Mouse (Mus musculus): Measurements from ENCODE around the gene Rpl10a.
"Not testable (repeated sequence)": the region's sequence is repeated elsewhere in the genome, so short reads cannot be mapped to it uniquely, and the experiment has no call there.

Rpl10a gene

DNA sequence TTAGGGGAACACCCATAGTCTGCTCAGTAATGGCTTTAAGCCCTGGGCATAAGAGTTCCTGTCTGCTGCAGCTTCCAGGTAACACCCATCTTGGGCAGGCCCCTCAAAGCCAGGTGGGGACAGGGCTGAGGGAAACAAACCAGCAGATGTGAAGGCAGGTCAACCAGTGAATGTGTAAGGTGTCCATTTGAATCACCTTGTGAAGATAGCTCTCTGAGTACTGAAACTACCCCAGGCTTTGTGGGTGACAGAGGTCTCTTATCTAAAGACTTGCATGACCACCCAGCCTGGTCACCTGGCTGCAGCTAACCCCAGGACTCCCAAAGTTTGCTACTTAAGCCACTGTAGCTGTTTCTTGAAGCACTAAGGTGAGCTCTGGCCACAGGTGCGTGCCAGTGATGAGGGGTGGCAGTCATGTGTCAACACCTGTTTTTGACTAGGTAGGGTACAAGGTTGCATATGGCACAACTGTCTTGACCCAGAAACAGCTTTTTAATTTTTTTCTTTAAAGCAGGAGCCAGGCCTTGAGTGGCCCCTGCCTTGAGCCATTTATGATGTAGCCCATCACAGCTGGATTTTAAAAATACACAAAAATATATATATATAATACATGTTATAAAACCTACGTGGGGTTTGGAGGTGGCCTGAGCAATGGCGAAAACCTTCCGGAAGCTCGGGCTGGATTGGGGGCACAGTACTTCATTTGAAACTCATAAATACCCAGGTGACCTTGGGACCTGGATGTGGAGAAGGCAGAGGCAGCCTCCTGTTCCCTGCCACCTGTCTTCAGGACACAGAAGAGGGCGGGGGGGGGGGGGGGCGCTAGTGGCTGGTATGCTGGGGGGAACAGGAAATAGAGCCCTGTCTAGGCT, 3.2 kb downstream of the Rpl10a start:
- DNase-seq = peak in 1 of 2 experiments; percentile 35

DNA sequence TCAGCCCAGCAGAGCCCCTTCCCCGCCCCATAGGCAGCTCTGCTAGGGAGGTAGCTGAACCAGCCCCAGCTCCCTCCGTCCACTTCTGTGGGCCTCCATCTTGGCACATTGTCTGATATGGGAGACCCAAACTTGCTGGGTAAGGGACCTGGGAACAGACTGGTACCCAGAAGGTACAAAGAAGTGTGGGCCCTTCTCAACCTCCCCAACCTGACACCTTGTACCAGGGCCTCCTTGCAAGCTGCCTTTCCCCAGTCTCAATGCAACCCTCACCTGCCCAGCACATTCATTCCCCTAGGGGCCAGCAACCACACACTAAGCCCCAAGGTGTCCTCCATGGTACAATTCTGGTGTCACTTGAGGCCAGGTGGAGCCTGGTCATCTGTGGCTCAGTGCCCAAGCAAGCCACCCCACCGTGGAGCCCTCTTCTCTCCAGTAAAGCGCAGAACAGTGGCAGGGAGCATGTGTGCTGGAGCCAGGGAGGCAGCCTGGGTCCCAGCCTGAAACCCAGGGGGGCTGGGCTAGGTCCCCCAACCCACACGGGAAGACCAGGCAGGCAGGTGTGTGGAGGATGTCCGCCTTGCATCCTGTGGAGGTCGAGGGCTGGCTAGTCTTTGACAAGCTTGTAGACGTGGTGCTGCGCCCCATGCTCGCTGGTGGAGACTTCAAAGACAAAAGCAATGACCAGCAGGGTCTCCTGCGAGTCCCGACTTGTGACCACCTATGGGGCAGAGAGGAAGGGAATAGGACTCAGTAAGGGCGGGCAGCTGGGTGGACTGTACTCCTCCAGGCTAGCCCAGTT, 4.0 kb downstream of the Rpl10a start:
- DNase-seq = peak in 1 of 2 experiments; percentile 58

DNA sequence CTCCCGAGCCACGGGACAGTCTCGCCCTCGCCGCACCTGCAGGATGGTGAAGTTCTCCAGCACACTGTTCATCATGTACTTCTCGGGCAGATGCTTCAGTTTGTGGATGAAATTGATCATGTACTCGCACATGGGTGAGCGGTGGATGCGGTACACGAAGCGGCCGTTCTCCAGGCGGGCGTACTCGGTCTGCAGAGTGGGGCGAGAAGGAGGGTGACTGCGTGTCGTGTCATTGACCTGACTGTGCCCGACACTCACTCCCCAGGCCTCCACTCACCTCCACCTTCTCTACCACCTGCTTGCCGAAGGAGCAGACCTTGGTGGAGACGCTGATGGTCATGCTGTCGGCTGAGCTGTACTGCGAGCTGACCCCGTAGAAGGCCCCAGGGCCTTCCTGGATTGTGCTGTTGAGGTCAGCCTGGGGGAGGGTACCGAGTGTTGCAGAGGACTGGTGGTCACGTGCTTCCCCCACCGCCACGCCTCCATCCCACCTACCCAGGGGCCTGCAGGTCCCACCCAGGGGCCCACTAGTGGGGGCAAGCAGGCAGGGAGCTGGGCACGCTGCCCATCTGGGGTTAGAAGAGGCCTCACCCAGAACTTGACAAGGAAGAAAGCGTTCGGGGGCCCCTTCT, 4.8 kb downstream of the Rpl10a start:
- DNase-seq = peak in 1 of 2 experiments; percentile 51

DNA sequence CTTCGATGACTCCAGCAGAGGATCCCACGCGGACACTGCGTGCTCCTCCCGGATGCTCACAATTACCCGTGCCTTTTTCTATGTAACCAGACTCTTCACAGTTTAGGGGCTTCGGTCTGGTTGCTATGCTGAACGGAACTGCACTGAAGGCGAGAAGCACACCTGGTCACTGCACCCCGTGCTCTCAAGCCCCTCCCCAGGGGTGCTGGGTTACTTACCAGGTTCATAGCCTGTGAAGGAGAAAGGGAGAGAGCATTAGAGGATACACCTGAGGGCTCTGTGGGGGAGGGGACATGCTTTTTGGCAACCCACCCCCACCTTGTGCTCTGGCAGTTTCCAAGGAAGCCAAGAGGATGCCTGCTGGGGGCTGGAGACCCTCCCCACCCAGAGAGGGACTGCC, 7.0 kb downstream of the Rpl10a start:
- no peak for DNase-seq

DNA sequence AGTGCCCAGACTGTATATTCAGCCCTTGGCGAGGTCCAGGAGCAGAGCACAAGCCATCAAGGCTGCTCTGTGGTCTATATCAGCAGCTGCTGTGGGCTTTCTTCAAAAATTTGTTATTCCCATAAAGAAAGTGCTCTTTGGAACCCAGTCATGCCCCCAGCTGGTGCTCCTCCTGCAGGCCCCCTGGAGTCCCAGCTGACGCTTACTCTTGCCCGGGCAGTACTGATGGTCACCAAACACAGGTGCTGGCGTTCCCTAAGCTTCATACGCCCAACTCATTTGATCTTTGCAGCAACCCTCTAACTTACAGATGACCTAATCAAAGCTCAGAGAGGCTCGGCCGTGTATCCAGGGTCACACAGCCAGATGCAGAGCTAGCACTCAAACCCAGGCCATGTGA, 9.3 kb downstream of the Rpl10a start:
- DNase-seq = no peak

DNA sequence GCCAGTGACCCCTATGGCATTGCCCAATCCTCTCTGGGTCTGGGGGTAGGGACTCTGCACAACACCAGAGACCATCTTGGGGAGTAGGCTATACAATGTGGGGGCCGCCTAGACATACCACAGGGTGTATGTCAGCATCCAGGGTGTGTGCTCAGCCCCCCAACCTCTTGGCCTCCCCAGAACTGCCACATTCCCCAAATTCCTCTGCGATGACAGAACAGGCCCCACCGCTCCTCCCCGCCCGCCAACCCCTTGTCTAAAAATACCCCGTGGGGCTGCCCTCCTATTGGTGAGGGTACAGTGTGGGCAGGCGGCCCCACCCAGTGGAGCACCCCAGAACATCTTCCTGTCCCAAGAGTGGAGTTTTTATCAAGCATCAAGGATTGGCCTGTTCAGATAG, 12.3 kb downstream of the Rpl10a start:
- DNase-seq = peak in 1 of 2 experiments; percentile 46

DNA sequence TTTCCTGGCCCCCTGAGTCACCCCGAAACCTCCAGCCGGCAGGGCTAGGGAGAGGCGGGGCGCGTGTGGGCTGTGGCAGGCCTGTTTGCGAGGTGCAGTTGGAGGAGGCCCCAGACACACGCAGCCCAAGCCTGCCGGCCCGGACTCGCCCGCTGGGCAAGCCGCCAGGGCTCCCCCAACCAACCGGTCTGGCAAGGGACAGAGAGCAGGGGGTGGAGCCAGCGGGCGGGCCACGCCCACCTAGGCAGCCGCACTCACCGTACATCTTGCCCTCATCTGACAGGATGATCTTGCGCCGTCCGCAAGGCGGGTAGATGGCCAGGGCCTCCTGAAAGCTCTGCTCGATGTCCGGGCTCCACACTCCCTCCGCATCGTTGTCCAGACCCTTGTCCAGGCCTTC, 12.8 kb downstream of the Rpl10a start:
- DNase-seq = peak; percentile 96 to 97

DNA sequence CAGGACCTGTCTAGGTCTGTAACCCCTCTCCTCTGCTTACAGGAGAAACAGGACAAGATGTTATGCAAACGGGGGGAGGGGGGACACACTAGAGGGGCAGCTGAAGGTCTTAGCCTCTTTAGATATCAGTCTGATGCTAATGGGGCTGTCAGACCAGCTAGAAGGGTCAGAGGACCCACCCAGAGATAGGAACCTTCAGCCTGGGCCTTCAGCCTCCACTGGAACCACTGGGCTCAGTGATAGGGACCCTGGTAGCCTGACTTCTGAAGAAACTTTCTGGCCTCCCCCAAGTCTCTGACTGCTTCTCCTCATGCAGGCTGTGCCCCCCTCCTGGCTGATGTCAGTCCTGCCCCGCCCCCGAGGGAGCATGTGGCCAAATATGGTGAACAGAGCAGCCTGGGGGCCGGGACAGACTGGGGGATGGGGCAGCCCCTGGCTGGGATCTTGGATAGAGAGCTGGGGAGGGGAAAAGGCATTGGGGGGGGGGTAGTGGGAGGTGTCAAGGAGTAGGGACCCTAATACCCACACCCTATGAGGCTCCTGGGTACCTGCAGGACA, 15.9 kb downstream of the Rpl10a start:
- DNase-seq = peak; percentile 45 to 55

DNA sequence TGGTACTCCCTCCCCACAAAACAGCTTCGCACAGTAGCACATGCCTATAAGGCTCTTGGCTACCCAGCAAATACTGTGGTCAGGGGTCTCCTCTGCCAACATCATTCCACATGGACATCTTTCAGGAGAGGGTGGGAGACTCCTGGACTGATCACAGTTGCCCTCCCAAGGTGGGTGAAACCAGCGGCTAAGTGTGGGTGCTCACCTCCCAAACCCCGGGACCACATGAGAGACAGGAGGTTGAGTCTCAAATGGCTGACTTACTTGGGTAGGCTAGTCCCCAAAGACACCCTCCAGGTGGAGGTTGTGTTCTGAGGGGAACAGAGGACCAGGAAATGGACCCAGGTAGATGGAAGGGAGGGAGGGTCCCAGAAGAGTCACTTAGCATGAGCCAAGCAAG, 16.4 kb downstream of the Rpl10a start:
- no peak for DNase-seq

DNA sequence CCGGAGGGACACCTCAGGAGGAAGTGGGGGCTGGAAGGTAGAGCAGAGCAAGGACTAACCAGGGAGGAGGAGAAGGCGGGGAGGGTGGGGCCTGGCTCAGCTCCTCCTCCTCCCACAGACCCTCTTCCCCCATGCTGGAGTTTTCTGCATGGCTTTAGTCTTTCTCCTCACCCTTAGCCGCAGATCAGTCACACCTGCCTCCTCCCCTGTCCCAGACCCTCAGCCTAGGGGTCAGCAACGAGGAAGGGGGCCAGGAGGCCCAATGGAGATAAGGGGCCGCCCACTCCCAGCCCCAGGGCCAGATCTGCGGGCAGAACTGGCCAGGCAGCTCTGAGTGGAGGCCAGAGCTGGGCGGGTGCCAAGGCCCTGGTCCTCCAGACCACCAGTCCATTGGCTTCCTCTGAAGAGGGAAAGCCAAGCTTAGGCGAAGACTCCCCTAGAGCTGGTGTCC, 17.0 kb downstream of the Rpl10a start:
- peak in 1 of 2 experiments; percentile 43 for DNase-seq

DNA sequence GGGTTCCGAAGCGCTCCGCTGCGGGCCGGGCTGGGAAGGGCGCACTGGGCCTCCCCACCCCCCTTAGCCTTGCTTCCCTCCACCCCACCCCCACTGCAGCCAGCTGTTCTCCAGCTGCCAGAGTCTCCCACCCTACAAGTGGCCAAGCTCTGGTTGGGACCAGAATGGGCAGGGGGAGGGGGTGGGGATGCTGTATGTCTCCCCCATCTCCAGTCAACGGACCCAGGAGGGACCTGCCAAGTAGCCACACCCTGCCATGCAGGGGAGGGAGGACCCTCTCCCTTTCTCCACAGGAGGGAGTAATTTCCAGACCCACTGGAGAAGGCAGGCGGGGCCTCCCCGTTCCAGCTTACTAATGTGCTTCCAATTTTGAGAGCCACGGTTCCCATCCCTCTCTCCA, 17.6 kb downstream of the Rpl10a start:
- DNase-seq = peak in 1 of 2 experiments; percentile 47

DNA sequence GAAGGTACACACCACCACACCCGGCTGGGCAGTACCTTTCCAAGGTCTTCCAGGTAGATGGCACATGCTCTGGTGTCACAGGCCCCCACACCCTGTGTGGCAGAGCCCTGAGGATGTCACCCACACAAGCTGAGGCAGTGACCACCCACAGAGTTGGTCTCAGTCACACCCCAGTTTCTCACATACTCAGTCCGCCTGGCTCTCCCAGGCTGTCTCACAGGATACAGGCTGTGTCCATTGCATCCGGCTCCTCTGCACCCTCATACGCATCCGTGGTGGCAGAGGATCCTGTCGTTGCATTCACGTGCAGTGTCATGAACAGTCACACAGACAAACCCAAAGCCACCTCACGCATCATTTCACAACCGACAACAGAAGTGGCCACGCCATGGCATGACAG, 19.1 kb downstream of the Rpl10a start:
- DNase-seq = no peak

DNA sequence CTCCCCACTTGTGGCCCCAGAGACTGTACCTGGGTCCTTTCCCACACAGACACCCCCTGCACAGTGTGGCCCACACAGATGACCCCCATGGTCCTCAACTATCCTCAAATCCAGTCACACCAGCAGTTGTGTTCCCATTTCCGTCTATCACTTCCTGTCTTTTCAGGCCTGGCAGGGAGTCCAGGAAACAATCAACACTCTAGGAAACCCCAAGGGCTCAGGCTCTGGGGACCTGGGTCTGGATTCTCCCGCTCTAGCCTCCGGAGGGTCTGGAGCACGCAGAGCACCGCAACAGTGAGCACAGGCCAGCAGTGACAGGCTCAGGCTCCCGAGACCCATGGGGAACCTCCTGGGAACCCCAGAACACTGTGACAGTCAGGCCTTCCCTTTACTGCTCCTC, 19.9 kb downstream of the Rpl10a start:
- DNase-seq = no peak

DNA sequence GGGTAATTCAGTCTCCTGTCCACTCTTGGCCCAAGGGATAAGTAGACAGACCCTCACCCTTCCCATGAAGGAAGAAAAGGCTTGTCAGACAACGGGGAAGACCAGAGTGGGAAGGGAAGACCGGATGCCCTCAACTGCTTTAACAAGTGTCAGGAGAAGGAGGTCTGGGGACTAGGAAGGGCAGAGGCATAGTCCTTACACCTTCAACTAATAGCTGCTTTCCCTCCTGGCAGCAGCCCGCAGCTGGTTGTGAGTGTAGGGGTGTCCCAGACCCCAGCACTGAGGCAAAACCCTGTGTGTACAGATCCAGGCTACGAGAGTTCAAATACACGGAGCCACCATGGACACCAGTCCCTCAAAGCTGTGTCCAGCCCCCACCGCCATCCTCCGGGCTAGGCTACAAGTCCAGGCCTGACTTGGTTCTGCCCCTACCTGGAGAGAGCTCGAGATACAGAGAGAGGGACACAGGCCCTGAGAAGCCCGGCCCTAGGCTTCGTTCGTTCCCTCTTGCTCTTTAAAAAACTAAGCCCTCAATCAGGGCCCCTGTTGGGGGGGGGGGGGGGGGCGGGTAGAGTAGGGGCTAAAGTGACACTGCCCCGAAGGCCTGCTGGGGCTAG, 21.1 kb downstream of the Rpl10a start:
- DNase-seq = peak in 1 of 2 experiments; percentile 58

DNA sequence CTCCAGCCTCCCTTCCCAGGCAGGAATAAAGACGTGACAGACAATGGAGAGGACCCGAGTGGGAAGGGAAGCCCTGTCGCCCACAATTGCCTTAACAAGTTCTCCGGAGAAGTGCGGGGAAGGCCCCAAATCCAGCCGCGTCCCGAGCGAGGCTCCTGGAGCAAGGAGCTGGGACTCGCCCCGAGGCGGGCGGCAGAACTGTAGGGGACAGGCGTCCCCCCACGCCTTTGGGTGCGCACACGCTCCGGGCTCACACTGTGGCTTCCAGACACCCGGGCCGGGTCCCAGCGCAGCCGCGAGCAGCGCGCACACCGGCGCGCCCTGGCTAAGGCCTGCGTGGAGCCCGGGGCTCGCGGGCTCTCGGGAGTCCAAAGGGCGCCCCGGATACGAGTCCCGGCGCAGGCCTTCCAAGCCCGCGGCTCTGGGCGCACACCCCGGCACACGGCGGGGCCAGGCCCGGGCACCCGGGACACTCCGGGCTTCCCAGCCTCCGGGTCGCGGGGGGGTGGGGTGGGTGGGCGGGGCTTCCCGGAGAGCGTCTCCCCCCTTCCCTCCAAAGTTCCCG, 21.7 kb downstream of the Rpl10a start:
- peak; percentile 65 to 91 for DNase-seq

DNA sequence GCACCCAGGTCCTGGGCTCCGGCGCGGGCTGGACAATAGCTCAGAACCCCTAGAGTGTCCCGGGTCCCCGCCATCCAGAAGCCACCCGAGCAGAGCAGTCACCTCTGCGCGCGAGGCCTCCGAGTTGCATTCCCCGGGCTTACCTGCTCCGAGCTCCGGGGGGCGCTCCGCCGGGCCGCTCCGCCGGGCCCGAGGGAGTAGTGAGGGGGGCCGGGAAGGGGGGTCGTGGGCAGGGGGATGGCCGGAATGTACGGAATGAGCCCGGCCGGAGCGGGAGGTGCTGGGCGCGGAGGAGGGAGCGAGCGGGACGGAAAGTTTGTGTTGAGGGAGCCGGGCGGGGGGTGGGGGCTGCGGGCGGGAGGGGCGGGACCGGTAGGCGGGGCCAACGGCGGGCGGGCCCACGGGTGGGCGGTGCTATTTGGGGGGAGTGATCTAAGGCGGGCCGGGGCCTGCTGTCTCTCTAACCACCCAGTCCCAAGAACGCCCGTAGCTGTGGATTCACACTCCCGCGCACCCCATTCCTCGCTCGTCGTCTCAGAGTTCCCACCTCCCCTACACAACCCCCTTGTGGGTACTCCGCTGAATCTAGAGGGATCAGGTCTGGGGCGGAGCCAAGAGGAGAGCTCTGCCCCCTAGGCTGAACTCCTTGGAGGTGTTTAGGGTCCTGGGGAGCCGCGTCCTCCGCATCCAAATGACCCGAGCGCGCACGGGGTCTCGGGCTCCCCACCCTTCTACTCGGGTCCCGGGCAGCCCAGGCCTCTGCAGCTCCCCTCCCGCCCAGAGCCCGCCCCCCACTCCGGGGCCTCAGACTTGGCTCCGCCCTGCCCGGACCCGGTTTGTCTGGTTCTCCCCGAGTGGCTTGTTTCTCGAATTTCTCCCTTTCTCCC, 22.4 kb downstream of the Rpl10a start, which contains the start of gene Tead3:
Tead3 (minus strand) TSS at position 352 of the 887 bp plus-strand sequence.
- peak; percentile 84 to 91 for DNase-seq

DNA sequence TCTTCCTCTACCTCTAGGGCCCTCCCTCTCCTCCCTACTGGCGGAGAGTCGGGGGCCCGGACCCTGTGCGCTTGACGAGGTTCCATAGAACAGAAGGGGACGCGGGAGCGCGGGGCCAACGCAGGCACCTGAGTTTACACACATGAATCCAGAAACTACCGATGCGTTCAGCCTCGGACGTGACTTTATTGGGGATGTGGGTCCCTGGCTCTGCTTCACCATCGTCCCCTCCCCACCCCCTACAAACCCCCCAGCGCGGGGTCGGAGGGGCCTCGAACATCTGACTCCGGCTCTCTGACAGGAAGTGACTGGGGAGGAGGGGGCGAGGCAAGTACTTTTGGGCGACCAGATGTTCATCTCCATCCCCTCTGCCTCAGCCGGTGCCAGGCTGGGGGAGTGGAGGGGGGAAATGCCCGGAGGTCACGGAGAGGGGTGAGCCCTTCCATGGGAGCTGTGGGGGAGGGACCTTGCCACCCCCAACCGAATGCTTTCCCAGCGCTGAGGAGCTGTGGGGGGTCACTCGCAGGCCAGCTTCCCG, 23.2 kb downstream of the Rpl10a start:
- DNase-seq = peak in 1 of 2 experiments; percentile 56

DNA sequence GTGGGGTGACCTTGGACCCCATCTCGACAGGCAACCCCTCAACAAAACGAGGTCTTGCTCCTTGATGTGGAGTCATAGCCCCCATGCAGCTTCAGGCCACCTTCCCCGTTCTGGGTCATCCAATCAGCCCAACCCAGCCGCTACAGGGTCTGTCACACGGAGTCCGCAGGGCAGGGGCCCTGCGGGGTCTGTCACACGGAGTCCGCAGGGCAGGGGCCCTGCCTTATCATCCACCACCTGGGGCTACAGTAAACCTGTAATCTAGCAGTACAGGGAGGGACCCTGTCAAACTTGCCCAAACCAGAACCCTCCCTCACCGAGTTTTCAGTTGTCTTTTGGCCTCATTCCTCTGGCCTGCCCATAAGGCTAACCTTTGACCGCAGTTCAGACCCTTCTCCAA, 23.7 kb downstream of the Rpl10a start:
- no peak for DNase-seq

DNA sequence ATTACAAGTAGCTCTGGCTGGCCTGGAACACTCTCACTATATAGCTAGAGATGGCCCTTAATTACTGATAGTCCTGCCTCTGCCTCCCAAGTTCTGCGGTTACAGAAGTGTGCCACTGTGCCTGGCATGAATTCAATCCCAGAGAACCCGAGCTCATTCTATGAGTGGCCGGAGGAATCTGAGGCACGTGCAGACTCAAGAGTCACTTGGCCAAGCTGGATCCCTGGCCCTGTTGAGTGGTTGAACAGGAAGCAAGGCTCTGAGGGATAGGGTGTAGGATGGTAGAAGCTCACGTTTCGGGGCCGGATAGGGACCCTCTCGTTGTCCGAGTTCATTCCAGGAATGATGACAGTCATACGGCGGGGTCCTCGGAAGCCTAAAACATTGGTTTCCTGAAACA, 27.6 kb downstream of the Rpl10a start:
- DNase-seq = no peak

DNA sequence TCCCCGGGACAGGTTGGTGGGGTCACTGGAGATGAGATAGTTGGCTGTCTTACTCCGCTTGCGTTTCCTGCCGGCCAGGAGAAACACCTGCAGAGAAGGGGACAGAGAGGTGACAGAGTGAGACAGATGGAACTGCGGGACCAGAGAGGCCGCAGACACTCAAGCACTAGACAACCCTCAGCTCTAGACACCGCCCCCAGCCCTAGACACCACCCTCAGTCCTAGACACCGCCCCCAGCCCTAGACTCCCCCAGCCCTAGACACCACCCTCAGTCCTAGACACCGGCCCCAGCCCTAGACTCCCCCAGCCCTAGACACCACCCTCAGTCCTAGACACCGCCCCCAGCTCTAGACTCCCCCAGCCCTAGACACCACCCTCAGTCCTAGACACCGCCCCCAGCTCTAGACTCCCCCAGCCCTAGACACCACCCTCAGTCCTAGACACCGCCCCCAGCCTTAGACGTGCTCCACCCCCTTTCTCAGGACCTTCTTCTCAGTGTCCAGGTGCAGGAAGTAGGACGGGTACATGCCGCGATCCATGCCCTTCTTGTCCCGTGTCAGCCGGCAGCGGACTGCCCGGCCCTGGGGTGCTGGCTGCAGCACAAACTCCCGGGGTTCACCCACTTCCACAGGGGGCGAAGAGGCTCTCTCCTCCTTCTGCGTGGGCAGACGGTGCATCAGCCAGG, 30.4 kb downstream of the Rpl10a start:
- DNase-seq = not testable (repeated sequence)
